Mouse (Mus musculus): ENCODE results near the gene Gng12. TPM values are rescaled to one million over a fixed set of nuclear protein-coding genes. Genes with fewer than 3 reads are reported as not detected.

The Gng12 gene
- total and polyA plus RNA-seq, 2 experiments from 2014 or later: 20.1 to 41.0 TPM

- H3K4me2 ChIP-seq (ENCODE audit: low read depth, low read length): no peak overlapping the region
- TF ChIP-seq CTCF (IDR thresholded peaks at IDR 0.05; ENCODE audit: low read depth): no peak
- TF ChIP-seq EP300 (IDR thresholded peaks at IDR 0.05; ENCODE audit: low read depth): no peak
- H3K4me1 ChIP-seq (ENCODE audit: control insufficient read depth, insufficient read depth): peaks cover 10% of the 10 kb centered on the region
- H3K4me3 ChIP-seq (ENCODE audit: low read depth, low read length): no peak overlapping the region
- no peaks in the 10 kb centered on the region for H3K36me3 ChIP-seq (replicated peaks; ENCODE audit: control insufficient read depth, insufficient read depth, low read length)
- no peak for DNase-seq (ENCODE audit: low spot score)
- H3K27me3 ChIP-seq (ENCODE audit: control insufficient read depth, insufficient read depth, low read length): no peaks in the 10 kb centered on the region
- 91% methylated on average over 7 of the region's 8 CpGs for whole genome bisulfite sequencing
- H3K27ac ChIP-seq (ENCODE audit: low read depth): no peak overlapping the region
- H3K9ac ChIP-seq (replicated peaks; ENCODE audit: low read depth, low read length): no peak overlapping the region
- ATAC-seq (ENCODE audit: insufficient read depth, low read depth): no peak
- H3K9me3 ChIP-seq (replicated peaks; ENCODE audit: control insufficient read depth, low read length): no peaks in the 10 kb centered on the region
Observed at GRCm38 (mm10) chr6:66994981-66995380, 98.8 kb downstream of the Gng12 start.

- Histone ChIP-seq H3K27ac (ENCODE audit: low read depth) (no peak overlapping the region), H3K9ac (replicated peaks; ENCODE audit: low read depth, low read length) (no peak overlapping the region), H3K36me3 (replicated peaks; ENCODE audit: control insufficient read depth, insufficient read depth, low read length) (no peaks in the 10 kb centered on the region), H3K4me1 (ENCODE audit: control insufficient read depth, insufficient read depth) (peaks cover 10% of the 10 kb centered on the region), H3K4me3 (ENCODE audit: low read depth, low read length) (no peak overlapping the region), H3K4me2 (ENCODE audit: low read depth, low read length) (no peak overlapping the region), H3K27me3 (ENCODE audit: control insufficient read depth, insufficient read depth, low read length) (no peaks in the 10 kb centered on the region), H3K9me3 (replicated peaks; ENCODE audit: control insufficient read depth, low read length) (no peaks in the 10 kb centered on the region)
- 90% methylated on average over 1 of the region's 1 CpGs for WGBS
- no peak for ATAC-seq (ENCODE audit: insufficient read depth, low read depth)
- TF ChIP-seq CTCF (IDR thresholded peaks at IDR 0.05; ENCODE audit: low read depth): no peak
- TF ChIP-seq EP300 (IDR thresholded peaks at IDR 0.05; ENCODE audit: low read depth): no peak
- DNase-seq (ENCODE audit: low spot score): no peak
Observed at GRCm38 (mm10) chr6:66995825-66996224, 99.6 kb downstream of the Gng12 start.

GRCm38 (mm10) chr6:66996257-66996656 is 100.1 kb downstream of the Gng12 start:
- no peak overlapping the region for H3K4me3 ChIP-seq (ENCODE audit: low read depth, low read length)
- no peak overlapping the region for H3K27ac ChIP-seq (ENCODE audit: low read depth)
- 74% methylated on average over 1 of the region's 1 CpGs for WGBS
- H3K9ac ChIP-seq (replicated peaks; ENCODE audit: low read depth, low read length): no peak overlapping the region
- no peak overlapping the region for H3K4me2 ChIP-seq (ENCODE audit: low read depth, low read length)
- no peaks in the 10 kb centered on the region for H3K9me3 ChIP-seq (replicated peaks; ENCODE audit: control insufficient read depth, low read length)
- peaks cover 10% of the 10 kb centered on the region for H3K4me1 ChIP-seq (ENCODE audit: control insufficient read depth, insufficient read depth)
- ATAC-seq (ENCODE audit: insufficient read depth, low read depth) (no peak), DNase-seq (ENCODE audit: low spot score) (no peak)
- H3K36me3 ChIP-seq (replicated peaks; ENCODE audit: control insufficient read depth, insufficient read depth, low read length): no peaks in the 10 kb centered on the region
- H3K27me3 ChIP-seq (ENCODE audit: control insufficient read depth, insufficient read depth, low read length): no peaks in the 10 kb centered on the region
- TF ChIP-seq EP300 (IDR thresholded peaks at IDR 0.05; ENCODE audit: low read depth) (no peak), CTCF (IDR thresholded peaks at IDR 0.05; ENCODE audit: low read depth) (no peak)

GRCm38 (mm10) chr6:66998645-66999044 is 102.4 kb downstream of the Gng12 start:
- TF ChIP-seq EP300 (IDR thresholded peaks at IDR 0.05; ENCODE audit: low read depth): no peak
- TF ChIP-seq CTCF (IDR thresholded peaks at IDR 0.05; ENCODE audit: low read depth): no peak
- ATAC-seq (ENCODE audit: insufficient read depth, low read depth) (no peak), DNase-seq (ENCODE audit: low spot score) (no peak)
- Histone ChIP-seq H3K27me3 (ENCODE audit: control insufficient read depth, insufficient read depth, low read length) (no peaks in the 10 kb centered on the region), H3K4me3 (ENCODE audit: low read depth, low read length) (no peak overlapping the region), H3K9ac (replicated peaks; ENCODE audit: low read depth, low read length) (no peak overlapping the region), H3K27ac (ENCODE audit: low read depth) (no peak overlapping the region), H3K9me3 (replicated peaks; ENCODE audit: control insufficient read depth, low read length) (no peaks in the 10 kb centered on the region), H3K36me3 (replicated peaks; ENCODE audit: control insufficient read depth, insufficient read depth, low read length) (no peaks in the 10 kb centered on the region), H3K4me2 (ENCODE audit: low read depth, low read length) (no peak overlapping the region), H3K4me1 (ENCODE audit: control insufficient read depth, insufficient read depth) (no peaks in the 10 kb centered on the region)
- WGBS: 73% methylated on average over 2 of the region's 2 CpGs

- TF ChIP-seq CTCF (IDR thresholded peaks at IDR 0.05; ENCODE audit: low read depth): no peak
- no peak for TF ChIP-seq EP300 (IDR thresholded peaks at IDR 0.05; ENCODE audit: low read depth)
- Histone ChIP-seq H3K27me3 (ENCODE audit: control insufficient read depth, insufficient read depth, low read length) (no peaks in the 10 kb centered on the region), H3K9me3 (replicated peaks; ENCODE audit: control insufficient read depth, low read length) (no peaks in the 10 kb centered on the region), H3K4me1 (ENCODE audit: control insufficient read depth, insufficient read depth) (no peaks in the 10 kb centered on the region), H3K27ac (ENCODE audit: low read depth) (no peak overlapping the region), H3K9ac (replicated peaks; ENCODE audit: low read depth, low read length) (no peak overlapping the region), H3K36me3 (replicated peaks; ENCODE audit: control insufficient read depth, insufficient read depth, low read length) (no peaks in the 10 kb centered on the region), H3K4me2 (ENCODE audit: low read depth, low read length) (no peak overlapping the region), H3K4me3 (ENCODE audit: low read depth, low read length) (no peak overlapping the region)
- no peak for ATAC-seq (ENCODE audit: insufficient read depth, low read depth)
- DNase-seq (ENCODE audit: low spot score): no peak
Observed at GRCm38 (mm10) chr6:66999800-67000199, 103.6 kb downstream of the Gng12 start.

- Histone ChIP-seq H3K36me3 (replicated peaks; ENCODE audit: control insufficient read depth, insufficient read depth, low read length) (no peaks in the 10 kb centered on the region), H3K4me1 (ENCODE audit: control insufficient read depth, insufficient read depth) (peaks cover 5% of the 10 kb centered on the region; the same call in 1 of the 2 replicates), H3K27me3 (ENCODE audit: control insufficient read depth, insufficient read depth, low read length) (no peaks in the 10 kb centered on the region), H3K9me3 (replicated peaks; ENCODE audit: control insufficient read depth, low read length) (no peaks in the 10 kb centered on the region), H3K27ac (ENCODE audit: low read depth) (no peak overlapping the region), H3K4me3 (ENCODE audit: low read depth, low read length) (no peak overlapping the region), H3K9ac (replicated peaks; ENCODE audit: low read depth, low read length) (no peak overlapping the region), H3K4me2 (ENCODE audit: low read depth, low read length) (no peak overlapping the region)
- TF ChIP-seq CTCF (IDR thresholded peaks at IDR 0.05; ENCODE audit: low read depth) (no peak), EP300 (IDR thresholded peaks at IDR 0.05; ENCODE audit: low read depth) (no peak)
- DNase-seq (ENCODE audit: low spot score): no peak
- 92% methylated on average over 3 of the region's 3 CpGs for WGBS
- ATAC-seq (ENCODE audit: insufficient read depth, low read depth): no peak
Observed at GRCm38 (mm10) chr6:67009888-67010287, 113.7 kb downstream of the Gng12 start.

All from heart, postnatal 0 days (tissue).